Mouse (Mus musculus) cerebellum, adult 2 months (tissue): ENCODE measurements at regions not wholly inside any gene's neighbourhood (a gene's known extent, or its start where the extent isn't known, plus 50 kb on each side); places are given as distances from the start of the nearest gene placed in this dataset.

Source experiments
- CTCF ChIP-seq: fragments of 200-500 bp; IDR thresholded peaks from 2 replicates; pipeline ENCODE4 v1.5.1; 2011; ENCODE audit warnings: low read depth, mild to moderate bottlenecking, control low read depth, low read length, moderate library complexity, borderline replicate concordance; ENCODE audit not compliant: insufficient read depth
- POLR2A ChIP-seq: fragments of 200-500 bp; IDR thresholded peaks from 2 replicates; pipeline ENCODE4 v1.6.1; 2011; ENCODE audit warnings: low read length, control low read depth, borderline replicate concordance; ENCODE audit not compliant: insufficient read depth

- TF ChIP-seq CTCF (no peak), POLR2A (no peak)
Observed at GRCm38 (mm10) chr1:64337619-64338574, 194.5 kb upstream of the Creb1 start.
